10 mouse cellular contexts compared by ENCODE assay signal in the genomic region with DNA sequence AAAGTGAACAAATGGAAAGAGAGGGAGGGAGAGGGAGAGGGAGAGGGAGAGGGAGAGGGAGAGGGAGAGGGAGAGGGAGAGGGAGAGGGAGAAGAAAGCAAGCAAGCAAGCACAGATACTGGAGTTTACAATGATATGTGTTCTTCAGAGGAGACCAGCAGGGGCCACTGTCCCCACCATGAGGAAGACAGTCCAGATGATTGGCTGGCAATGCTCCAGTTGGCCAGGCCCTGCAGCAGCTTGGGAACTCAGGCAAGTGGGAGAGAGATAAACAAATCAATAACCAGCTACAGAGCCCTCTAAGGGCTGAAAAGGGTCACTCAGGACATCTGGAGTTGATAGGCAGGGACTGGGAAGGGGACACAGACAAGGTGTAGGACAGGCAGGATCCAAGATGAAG.
DNase-seq lines count a peak whose midpoint lies in the region; ATAC-seq and TF ChIP-seq lines count a peak whose summit lies in the region.
"Had no signal": no experiment of that assay in that cellular context is flagged by ENCODE, and none has a peak within 500 bp of the region (broad histone marks: within the 10 kb centered on the region; RNA-seq: fewer than 3 reads in every experiment).

No protein-coding gene starts in this region.

- DNase-seq in adrenal gland, postnatal 14 days, result peak; percentile 51
- no peak for DNase-seq in adrenal gland, adult 18-20 months (ENCODE audit: low spot score in 2 of 2)
- peak; percentile 59 to 64 for DNase-seq in kidney, postnatal 4 days
- peak; percentile 81 for DNase-seq in brain, embryonic 14.5 days (ENCODE audit: low read depth)
- peak; percentile 80 for DNase-seq in lung, postnatal 10 days
- DNase-seq in adrenal gland, postnatal 4 days (ENCODE audit: low spot score in 2 of 2), result no peak

- no peak for TF ChIP-seq POLR2A in brain, embryonic 14.5 days (IDR thresholded peaks at IDR 0.05; ENCODE audit: borderline replicate concordance, extremely low read depth, insufficient read depth, insufficient read length, poor library complexity, severe bottlenecking)

- H3K9me3 ChIP-seq in kidney, embryonic 14.5 days (ENCODE audit: control insufficient read depth, low read length), result no peaks in the 10 kb centered on the region
- H3K9me3 ChIP-seq: hindbrain, embryonic 15.5 days; megakaryocyte, embryonic 14.5 days had no signal

- no peak for ATAC-seq in kidney, embryonic 14.5 days (ENCODE audit: low FRiP score, low TSS enrichment)
- ATAC-seq in activated CD4-positive, CD25-positive, alpha-beta regulatory T cell, adult 4 months, result no peak

- no peaks in the 10 kb centered on the region for H3K36me3 ChIP-seq in kidney, embryonic 14.5 days (ENCODE audit: control insufficient read depth, insufficient read depth, low read length)
- H3K36me3 ChIP-seq: hindbrain, embryonic 15.5 days had no signal

- H3K4me2 ChIP-seq in kidney, embryonic 14.5 days (replicated peaks; ENCODE audit: low read depth, low read length), result no peak overlapping the region
- H3K4me2 ChIP-seq: hindbrain, embryonic 15.5 days had no signal

- no peaks in the 10 kb centered on the region for H3K4me1 ChIP-seq in kidney, embryonic 14.5 days (ENCODE audit: control insufficient read depth, insufficient read depth, low read length)

- H3K27ac ChIP-seq in kidney, embryonic 14.5 days (ENCODE audit: low read depth, low read length), result no peak overlapping the region
- H3K27ac ChIP-seq: hindbrain, embryonic 15.5 days had no signal

- no peaks in the 10 kb centered on the region for H3K27me3 ChIP-seq in kidney, embryonic 14.5 days (ENCODE audit: control insufficient read depth, insufficient read depth, low read length)
- H3K27me3 ChIP-seq: hindbrain, embryonic 15.5 days had no signal

- H3K9ac ChIP-seq in kidney, embryonic 14.5 days (ENCODE audit: low read depth, low read length), result no peak overlapping the region
- H3K9ac ChIP-seq: hindbrain, embryonic 15.5 days had no signal

- H3K4me3 ChIP-seq in kidney, embryonic 14.5 days (ENCODE audit: low read length), result no peak overlapping the region
- H3K4me3 ChIP-seq: hindbrain, embryonic 15.5 days; megakaryocyte, embryonic 14.5 days had no signal

- TF ChIP-seq CTCF in brain, embryonic 14.5 days (IDR thresholded peaks at IDR 0.05; ENCODE audit: borderline replicate concordance, extremely low read depth, insufficient read depth, insufficient read length), result no peak

Comparison
In these comparisons a context has a peak if more than half of its experiments do, and no peak if none do; other contexts are left out.
1. DNase-seq: peak in adrenal gland, postnatal 14 days (single experiment), kidney, postnatal 4 days (2 of 2), brain, embryonic 14.5 days (single experiment) and lung, postnatal 10 days (single experiment); none in adrenal gland, adult 18-20 months (0 of 2) and adrenal gland, postnatal 4 days (0 of 2).